Mouse (Mus musculus) megakaryocyte, adult 5-6 weeks (primary cell): ENCODE results near the gene Scap. TPM values are rescaled to one million over a fixed set of nuclear protein-coding genes. Genes with fewer than 3 reads are reported as not detected.
"Not testable (repeated sequence)": the region's sequence is repeated elsewhere in the genome, so short reads cannot be mapped to it uniquely, and the experiment has no call there.

Experiments
- ATAC-seq: 2 replicates; pipeline ENCODE4 v1.8.0; 2016; ENCODE audit warnings: mild to moderate bottlenecking, inconsistent platforms; ENCODE audit not compliant: poor library complexity, severe bottlenecking
- total RNA-seq, 2 experiments: library from RNA; stranded (forward) in 1 of 2; stranded (reverse) in 1 of 2; fragments of 153-499, 151-499 nt in 1 of 2; fragments of 221-1000, 200-1000 nt in 1 of 2; gene quantifications; 2 replicates each; pipeline versions ENCODE4 v1.2.3 to v1.2.4; 2015 to 2017

Scap gene
- total RNA-seq, 2 experiments from 2014 or later, result 12.8 to 18.7 TPM

DNA sequence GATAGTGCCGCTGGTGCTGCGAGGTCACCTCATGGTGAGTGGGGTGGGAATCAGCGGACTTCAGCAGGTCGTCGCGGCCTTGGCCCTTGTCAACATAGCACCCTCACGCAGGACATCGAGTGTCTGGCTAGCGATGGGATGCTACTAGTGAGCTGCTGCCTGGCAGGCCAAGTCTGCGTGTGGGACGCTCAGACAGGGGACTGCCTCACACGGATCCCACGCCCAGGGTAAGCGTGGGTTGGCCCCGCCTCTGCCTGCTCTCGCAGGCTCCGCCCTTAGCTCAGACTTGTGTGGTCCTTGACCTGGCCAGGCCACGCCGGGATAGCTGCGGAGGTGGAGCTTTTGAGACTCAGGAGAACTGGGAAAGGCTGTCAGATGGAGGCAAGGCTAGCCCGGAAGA is 47.6 kb downstream of the Scap start:
- no peak for ATAC-seq

GRCm38 (mm10) chr9:110381292-110381691 is 48.2 kb downstream of the Scap start:
- ATAC-seq, result no peak

- ATAC-seq, result no peak
Observed at GRCm38 (mm10) chr9:110384369-110384929, 51.4 kb downstream of the Scap start.

- ATAC-seq, result no peak
Observed at GRCm38 (mm10) chr9:110388011-110388410, 54.9 kb downstream of the Scap start.

DNA sequence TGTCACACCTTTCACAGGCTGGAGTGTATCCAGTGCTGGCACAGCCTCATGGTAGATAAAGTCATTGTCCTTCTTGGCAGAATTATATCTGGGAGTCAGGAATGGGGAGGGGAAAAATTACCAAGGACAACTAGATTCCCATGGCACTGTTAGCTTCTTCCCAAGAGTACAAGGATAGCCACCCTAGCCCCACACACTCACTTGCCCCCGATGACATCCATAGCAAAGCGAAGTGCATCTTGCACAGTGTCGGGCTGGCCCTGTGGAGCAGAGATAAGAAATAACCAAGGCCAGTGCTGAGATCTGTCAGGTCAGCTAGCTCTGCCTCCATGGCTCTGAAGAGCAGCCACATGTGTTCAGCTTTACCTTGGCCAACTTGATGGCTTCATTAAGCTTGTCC is 57.8 kb downstream of the Scap start:
- no peak for ATAC-seq

GRCm38 (mm10) chr9:110393295-110393694 is 60.2 kb downstream of the Scap start:
- no peak for ATAC-seq

GRCm38 (mm10) chr9:110400650-110401049 is 67.6 kb downstream of the Scap start:
- no peak for ATAC-seq

GRCm38 (mm10) chr9:110402731-110403130 is 69.6 kb downstream of the Scap start:
- no peak for ATAC-seq

DNA sequence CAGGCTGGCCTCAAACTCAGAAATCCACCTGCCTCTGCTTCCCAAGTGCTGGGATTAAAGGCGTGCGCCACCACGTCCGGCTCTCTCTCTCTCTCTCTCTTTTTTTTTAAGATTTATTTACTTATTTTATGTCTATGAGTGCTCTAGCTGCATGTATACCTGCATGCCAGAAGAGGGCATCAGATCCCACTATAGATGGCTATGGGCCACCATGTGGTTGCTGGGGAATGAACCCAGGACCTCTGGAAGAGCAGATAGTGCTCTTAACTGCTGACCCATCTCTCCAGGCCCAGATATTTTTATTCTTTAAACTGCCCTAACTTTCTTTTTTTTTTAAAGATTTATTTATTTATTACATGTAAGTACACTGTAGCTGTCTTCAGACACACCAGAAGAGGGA is 70.2 kb downstream of the Scap start:
- ATAC-seq, result not testable (repeated sequence)

GRCm38 (mm10) chr9:110407311-110408098 is 74.4 kb downstream of the Scap start:
- ATAC-seq, result peak; percentile 13; the same call in 1 of the 2 replicates

- peak; percentile 94 for ATAC-seq
Observed at GRCm38 (mm10) chr9:110408099-110408773, 75.1 kb downstream of the Scap start, which contains the start of gene Ptpn23. Gene Ptpn23, minus strand, starts transcription at chr9:110408213.

DNA sequence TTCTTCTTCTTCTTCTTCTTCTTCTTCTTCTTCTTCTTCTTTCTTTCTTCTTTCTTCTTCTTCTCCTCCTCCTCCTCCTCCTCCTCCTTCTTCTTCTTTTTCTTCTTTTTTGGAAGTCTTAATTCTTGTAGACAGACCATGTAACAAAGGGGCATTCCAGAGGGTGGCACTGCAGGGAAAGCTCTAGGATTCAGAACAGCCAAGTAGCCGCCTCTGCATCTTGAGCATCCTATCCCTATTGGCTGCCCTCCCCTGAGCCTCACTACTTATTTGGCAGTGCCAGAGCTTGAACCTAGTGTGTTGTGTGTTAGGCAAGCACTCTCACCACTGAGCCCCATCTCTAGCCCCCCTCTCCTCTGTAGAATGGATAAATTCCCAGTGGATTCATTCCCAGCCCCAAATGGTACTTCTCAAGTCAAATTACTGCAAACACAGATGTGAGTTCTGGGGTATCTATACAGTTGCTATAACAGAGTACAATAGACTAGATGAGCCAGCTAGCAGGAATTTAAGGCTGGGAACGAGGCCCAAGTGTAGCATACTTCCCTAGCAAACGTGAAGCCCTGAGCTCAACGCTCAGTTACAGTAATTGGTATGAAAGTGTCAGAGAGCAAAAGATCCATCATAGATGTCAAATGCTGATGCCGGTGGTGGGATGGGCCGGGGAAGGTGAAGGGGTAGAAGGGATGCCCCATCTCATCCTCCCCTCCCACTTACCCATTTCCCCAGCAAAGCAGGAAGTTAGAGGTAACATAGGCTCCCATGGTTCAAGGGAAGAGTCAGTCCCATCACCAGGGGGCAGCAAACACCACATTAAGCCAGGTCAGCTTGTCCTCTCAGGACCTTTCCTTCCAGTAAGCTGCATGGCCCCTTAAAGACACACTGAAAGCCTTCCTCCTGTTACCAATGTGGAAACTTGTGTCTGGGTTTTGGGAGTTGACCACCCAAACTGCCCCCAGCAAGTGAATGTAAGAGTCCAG is 78.1 kb downstream of the Scap start:
- peak; percentile 53 for ATAC-seq

GRCm38 (mm10) chr9:110412926-110413325 is 79.8 kb downstream of the Scap start:
- no peak for ATAC-seq

GRCm38 (mm10) chr9:110413785-110414184 is 80.7 kb downstream of the Scap start:
- no peak for ATAC-seq

- peak; percentile 51 for ATAC-seq
Observed at GRCm38 (mm10) chr9:110419511-110420112, 86.5 kb downstream of the Scap start, which contains the start of gene Ngp. Gene Ngp, plus strand, starts transcription at chr9:110419747.

DNA sequence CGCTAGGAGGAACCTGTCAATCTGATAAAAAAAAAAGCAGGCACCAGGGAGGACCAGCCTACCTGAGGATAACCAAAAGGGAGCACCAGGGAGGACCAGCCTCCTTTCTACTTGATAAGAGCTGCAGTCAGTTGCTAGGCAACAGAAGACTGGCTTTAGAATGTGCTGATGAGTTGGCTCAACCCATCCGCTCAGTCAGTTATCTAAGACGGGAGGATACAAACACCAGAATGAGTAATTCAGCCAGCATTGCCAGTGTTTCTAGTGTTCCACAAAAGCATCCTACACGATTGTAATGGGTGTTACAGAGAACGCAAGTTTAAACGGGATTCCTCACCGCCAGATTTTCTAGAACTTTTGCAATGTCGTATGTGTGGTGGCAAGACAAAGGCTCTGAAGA is 98.2 kb downstream of the Scap start:
- ATAC-seq, result no peak

GRCm38 (mm10) chr9:110433045-110433444 is 100.0 kb downstream of the Scap start:
- ATAC-seq, result no peak
